Mouse (Mus musculus): ENCODE results near the gene Armcx2. TPM values are rescaled to one million over a fixed set of nuclear protein-coding genes. Genes with fewer than 3 reads are reported as not detected.

Armcx2 gene
- polyA plus RNA-seq, 1 experiment from 2014 or later: 4.0 TPM

- peak overlapping the region; percentile 66 for H3K9ac ChIP-seq (replicated peaks)
- no peaks in the 10 kb centered on the region for H3K9me3 ChIP-seq (ENCODE audit: low read length)
- H3K27ac ChIP-seq (ENCODE audit: low read depth): 0 out of 2 replicates have a peak overlapping the region, but pooled peaks have one; percentile 64
- H3K4me1 ChIP-seq (ENCODE audit: insufficient read depth): peaks cover 2% of the 10 kb centered on the region; the same call in 1 of the 2 replicates
- H3K27me3 ChIP-seq (ENCODE audit: insufficient read depth, low read length): peaks cover 6% of the 10 kb centered on the region; the same call in 1 of the 2 replicates
- ATAC-seq (peak; percentile 26; the same call in 1 of the 2 replicates), DNase-seq (no peak)
- H3K4me2 ChIP-seq (ENCODE audit: low read depth, low read length): peak overlapping the region; percentile 61
- WGBS (ENCODE audit: insufficient replicate concordance): 20% methylated on average over 13 of the region's 13 CpGs
- TF ChIP-seq CTCF (IDR thresholded peaks at IDR 0.05; ENCODE audit: low read depth) (no peak), EP300 (IDR thresholded peaks at IDR 0.05; ENCODE audit: low read depth) (no peak)
- no peaks in the 10 kb centered on the region for H3K36me3 ChIP-seq (replicated peaks; ENCODE audit: insufficient read depth, low read length)
- peak overlapping the region; percentile 64 for H3K4me3 ChIP-seq (ENCODE audit: low read depth, low read length)
Measured at GRCm38 (mm10) chrX:134757293-134757995, 51.6 kb downstream of the Armcx2 start.

- ATAC-seq (peak; percentile 89), DNase-seq (peak; percentile 71)
- H3K9ac ChIP-seq (replicated peaks): peak within 1 kb of the TSS; percentile 66
- peak within 1 kb of the TSS; percentile 61 for H3K4me2 ChIP-seq (ENCODE audit: low read depth, low read length)
- TF ChIP-seq CTCF (IDR thresholded peaks at IDR 0.05; ENCODE audit: low read depth) (no peak), EP300 (IDR thresholded peaks at IDR 0.05; ENCODE audit: low read depth) (no peak)
- WGBS (ENCODE audit: insufficient replicate concordance): 25% methylated on average over 43 of the region's 46 CpGs
- peaks cover 6% of the 10 kb centered on the region; the same call in 1 of the 2 replicates for H3K27me3 ChIP-seq (ENCODE audit: insufficient read depth, low read length)
- H3K36me3 ChIP-seq (replicated peaks; ENCODE audit: insufficient read depth, low read length): no peaks in the 10 kb centered on the region
- no peaks in the 10 kb centered on the region for H3K9me3 ChIP-seq (ENCODE audit: low read length)
- peak within 1 kb of the TSS; percentile 64; the same call in 1 of the 2 replicates for H3K27ac ChIP-seq (ENCODE audit: low read depth)
- H3K4me1 ChIP-seq (ENCODE audit: insufficient read depth): peaks cover 2% of the 10 kb centered on the region; the same call in 1 of the 2 replicates
- H3K4me3 ChIP-seq (ENCODE audit: low read depth, low read length): peak within 1 kb of the TSS; percentile 64
Measured at GRCm38 (mm10) chrX:134756434-134757292, 52.4 kb downstream of the Armcx2 start, which contains the start of gene Armcx3. Gene Armcx3 (plus strand): TSS chrX:134756595.

Small RNA genes lying within 50 kb of the gene (microRNA-seq; reads per million reads assigned to microRNA genes)
- gene Mir7093: not detected

Other genes starting within 250 kb of the Armcx2 start
- 10.9 and 11.9 TPM in 2 replicates for gene Btk, start 225.7 kb downstream of the Armcx2 start, polyA plus RNA-seq (2015; fragmentation: Nextera tagmentation; extraction: Ambion mirVana)
- gene Rpl36a, start 223.6 kb downstream of the Armcx2 start, polyA plus RNA-seq (2015; fragmentation: Nextera tagmentation; extraction: Ambion mirVana): 306 and 323 TPM in 2 replicates
- gene Gla, start 208.1 kb downstream of the Armcx2 start, polyA plus RNA-seq (2015; fragmentation: Nextera tagmentation; extraction: Ambion mirVana): 2.8 and 3.2 TPM in 2 replicates
- gene Hnrnph2, start 208.0 kb downstream of the Armcx2 start, polyA plus RNA-seq (2015; fragmentation: Nextera tagmentation; extraction: Ambion mirVana): 50.6 and 55.7 TPM in 2 replicates
- gene Armcx4, start 122.7 kb downstream of the Armcx2 start, polyA plus RNA-seq (2015; fragmentation: Nextera tagmentation; extraction: Ambion mirVana): 0.46 and 0.61 TPM in 2 replicates
- 3.8 and 3.9 TPM in 2 replicates for gene Armcx1, start 91.3 kb downstream of the Armcx2 start, polyA plus RNA-seq (2015; fragmentation: Nextera tagmentation; extraction: Ambion mirVana)
- 2.6 and 3.0 TPM in 2 replicates for gene Armcx6, start 57.8 kb downstream of the Armcx2 start, polyA plus RNA-seq (2015; fragmentation: Nextera tagmentation; extraction: Ambion mirVana)
- gene Armcx3, start 52.6 kb downstream of the Armcx2 start, polyA plus RNA-seq (2015; fragmentation: Nextera tagmentation; extraction: Ambion mirVana): 10.8 and 12.0 TPM in 2 replicates
- 0.18 and 0.25 TPM in 2 replicates for gene Nxf2, start 155.5 kb upstream of the Armcx2 start, polyA plus RNA-seq (2015; fragmentation: Nextera tagmentation; extraction: Ambion mirVana)
- 1.8 and 1.9 TPM in 2 replicates for gene Zmat1, start 200.0 kb upstream of the Armcx2 start, polyA plus RNA-seq (2015; fragmentation: Nextera tagmentation; extraction: Ambion mirVana)